In genomic region chr5:65040463-65040862, GRCm38 (mm10) we compare ENCODE assay signal across 11 mouse cellular contexts. TPM values are rescaled to one million over a fixed set of nuclear protein-coding genes. Genes with fewer than 3 reads are reported as not detected.
DNase-seq lines count a peak whose midpoint lies in the region; ATAC-seq and TF ChIP-seq lines count a peak whose summit lies in the region.
"Had no signal": no experiment of that assay in that cellular context is flagged by ENCODE, and none has a peak within 500 bp of the region (broad histone marks: within the 10 kb centered on the region; RNA-seq: fewer than 3 reads in every experiment).

No protein-coding gene starts in this region.

- no peak for TF ChIP-seq POLR2A in brain, embryonic 14.5 days (IDR thresholded peaks at IDR 0.05; ENCODE audit: borderline replicate concordance, extremely low read depth, insufficient read depth, insufficient read length, poor library complexity, severe bottlenecking)

- peaks cover 4% of the 10 kb centered on the region; the same call in 1 of the 2 replicates for H3K4me1 ChIP-seq in heart, postnatal 0 days (ENCODE audit: control insufficient read depth, insufficient read depth)
- no peaks in the 10 kb centered on the region for H3K4me1 ChIP-seq in heart, embryonic 11.5 days (ENCODE audit: control insufficient read depth, insufficient read depth, low read length)
- H3K4me1 ChIP-seq in forebrain, embryonic 16.5 days (replicated peaks; ENCODE audit: control insufficient read depth, insufficient read depth, low read length) = peaks cover 22% of the 10 kb centered on the region
- H3K4me1 ChIP-seq: intestine, embryonic 15.5 days had no signal

- peak; percentile 24; the same call in 1 of the 2 replicates for TF ChIP-seq CTCF in heart, postnatal 0 days (IDR thresholded peaks at IDR 0.05; ENCODE audit: low read depth)
- peak; percentile 38; the same call in 1 of the 2 replicates for TF ChIP-seq CTCF in brain, embryonic 14.5 days (IDR thresholded peaks at IDR 0.05; ENCODE audit: borderline replicate concordance, extremely low read depth, insufficient read depth, insufficient read length)

- H3K27me3 ChIP-seq in heart, postnatal 0 days (ENCODE audit: control insufficient read depth, insufficient read depth, low read length) = no peaks in the 10 kb centered on the region
- no peaks in the 10 kb centered on the region for H3K27me3 ChIP-seq in heart, embryonic 11.5 days (ENCODE audit: control insufficient read depth, insufficient read depth, low read length)
- H3K27me3 ChIP-seq in forebrain, embryonic 16.5 days (replicated peaks; ENCODE audit: control insufficient read depth, insufficient read depth, low read length) = no peaks in the 10 kb centered on the region
- H3K27me3 ChIP-seq: embryonic facial prominence, embryonic 12.5 days; intestine, embryonic 15.5 days had no signal

- 70% methylated on average over 5 of the region's 5 CpGs for WGBS in heart, postnatal 0 days
- WGBS in heart, embryonic 11.5 days (ENCODE audit: insufficient replicate concordance) = 66% methylated on average over 5 of the region's 5 CpGs
- 64% methylated on average over 5 of the region's 5 CpGs for WGBS in forebrain, embryonic 16.5 days

- DNase-seq in heart, postnatal 0 days (ENCODE audit: low spot score) = no peak
- DNase-seq in ovary, postnatal 36 days (ENCODE audit: low spot score) = peak; percentile 28
- DNase-seq in ovary, postnatal 14 days (ENCODE audit: low spot score) = no peak
- DNase-seq in brain, embryonic 14.5 days (ENCODE audit: low read depth) = no peak
- DNase-seq in thymus, postnatal 25 days = peak; percentile 36
- DNase-seq in cerebellum, adult 11 months = no peak

- H3K4me3 ChIP-seq in heart, postnatal 0 days (ENCODE audit: low read depth, low read length) = no peak overlapping the region
- no peak overlapping the region for H3K4me3 ChIP-seq in heart, embryonic 11.5 days (ENCODE audit: low read depth, low read length)
- no peak overlapping the region for H3K4me3 ChIP-seq in forebrain, embryonic 16.5 days (replicated peaks; ENCODE audit: low read length)
- H3K4me3 ChIP-seq: embryonic facial prominence, embryonic 12.5 days; intestine, embryonic 15.5 days had no signal

- H3K9ac ChIP-seq in heart, postnatal 0 days (replicated peaks; ENCODE audit: low read depth, low read length) = no peak overlapping the region
- H3K9ac ChIP-seq in heart, embryonic 11.5 days (ENCODE audit: low read depth, low read length) = no peak overlapping the region
- no peak overlapping the region for H3K9ac ChIP-seq in forebrain, embryonic 16.5 days (replicated peaks; ENCODE audit: low read depth, low read length)
- H3K9ac ChIP-seq: embryonic facial prominence, embryonic 12.5 days; intestine, embryonic 15.5 days had no signal

- H3K9me3 ChIP-seq in heart, postnatal 0 days (replicated peaks; ENCODE audit: control insufficient read depth, low read length) = no peaks in the 10 kb centered on the region
- H3K9me3 ChIP-seq in heart, embryonic 11.5 days (replicated peaks; ENCODE audit: control insufficient read depth, low read length) = no peaks in the 10 kb centered on the region
- H3K9me3 ChIP-seq in forebrain, embryonic 16.5 days (ENCODE audit: control insufficient read depth, low read length) = no peaks in the 10 kb centered on the region
- H3K9me3 ChIP-seq: embryonic facial prominence, embryonic 12.5 days; intestine, embryonic 15.5 days had no signal

- H3K36me3 ChIP-seq in heart, postnatal 0 days (replicated peaks; ENCODE audit: control insufficient read depth, insufficient read depth, low read length) = peaks cover 8% of the 10 kb centered on the region; the same call in 1 of the 2 replicates
- no peaks in the 10 kb centered on the region for H3K36me3 ChIP-seq in heart, embryonic 11.5 days (ENCODE audit: control insufficient read depth, insufficient read depth, low read length)
- no peaks in the 10 kb centered on the region for H3K36me3 ChIP-seq in forebrain, embryonic 16.5 days (ENCODE audit: control insufficient read depth, insufficient read depth)
- H3K36me3 ChIP-seq: intestine, embryonic 15.5 days had no signal

- no peak overlapping the region for H3K27ac ChIP-seq in heart, postnatal 0 days (ENCODE audit: low read depth)
- no peak overlapping the region for H3K27ac ChIP-seq in heart, embryonic 11.5 days (ENCODE audit: low read depth, low read length)
- no peak overlapping the region for H3K27ac ChIP-seq in forebrain, embryonic 16.5 days (ENCODE audit: low read length)
- H3K27ac ChIP-seq: embryonic facial prominence, embryonic 12.5 days; intestine, embryonic 15.5 days had no signal

- ATAC-seq in heart, postnatal 0 days (ENCODE audit: insufficient read depth, low read depth) = no peak
- no peak for ATAC-seq in heart, embryonic 11.5 days (replicated peaks; ENCODE audit: insufficient number of reproducible peaks, low FRiP score, low TSS enrichment)
- ATAC-seq in forebrain, embryonic 16.5 days = no peak
- ATAC-seq: activated CD4-positive, CD25-positive, alpha-beta regulatory T cell, adult 4 months; intestine, embryonic 15.5 days had no signal

- H3K4me2 ChIP-seq in heart, postnatal 0 days (ENCODE audit: low read depth, low read length) = no peak overlapping the region
- H3K4me2 ChIP-seq in heart, embryonic 11.5 days = no peak overlapping the region
- H3K4me2 ChIP-seq in forebrain, embryonic 16.5 days (ENCODE audit: low read length) = no peak overlapping the region
- H3K4me2 ChIP-seq: embryonic facial prominence, embryonic 12.5 days; intestine, embryonic 15.5 days had no signal

- TF ChIP-seq EP300 in heart, postnatal 0 days (IDR thresholded peaks at IDR 0.05; ENCODE audit: low read depth) = no peak

RNA-seq across cellular contexts. Expression of gene Tmem156, which starts 51.5 kb away (rescaled TPM):
- total RNA-seq in heart, postnatal 0 days (2014; rRNA removed; ENCODE audit: low replicate concordance) = not detected in 2 replicates
- 0.16 and 0.19 TPM in 2 replicates for polyA plus RNA-seq in heart, postnatal 0 days (2015; fragmentation: Nextera tagmentation; extraction: Ambion mirVana)
- 0.15 TPM in 1 of 2 replicates, not detected in the other for polyA plus RNA-seq in heart, embryonic 11.5 days (2014; fragmentation: Nextera tagmentation; extraction: Ambion mirVana)
- 0.08 and 0.11 TPM in 2 replicates for polyA plus RNA-seq in brain, embryonic 14.5 days (2012; rRNA removed)
- 0.22 TPM in 1 of 2 replicates, not detected in the other for polyA plus RNA-seq in forebrain, embryonic 16.5 days (2015; fragmentation: Nextera tagmentation; extraction: Ambion mirVana)
- polyA plus RNA-seq: embryonic facial prominence, embryonic 12.5 days had no signal

Comparison
In these comparisons a context has a peak if more than half of its experiments do, and no peak if none do; other contexts are left out.
1. DNase-seq: peak in ovary, postnatal 36 days (single experiment) and thymus, postnatal 25 days (single experiment); none in heart, postnatal 0 days (single experiment), ovary, postnatal 14 days (single experiment), brain, embryonic 14.5 days (single experiment) and cerebellum, adult 11 months (single experiment).